Mouse (Mus musculus) embryonic facial prominence, embryonic 10.5 days (tissue): Measurements from ENCODE around the gene Ube2v1. TPM values are rescaled to one million over a fixed set of nuclear protein-coding genes. Genes with fewer than 3 reads are reported as not detected.

ENCODE experiments used
- DNase-seq: peaks from one replicate; pipeline ENCODE4 v3.0.0-alpha.2; 2017; ENCODE audit warnings: low spot score
- H3K27ac ChIP-seq: fragments of 300-500 bp; sonication (generic); replicated peaks from 2 replicates; pipeline ENCODE4 v1.5.1; 2016; ENCODE audit warnings: mild to moderate bottlenecking
- H3K27me3 ChIP-seq: fragments of 300-500 bp; sonication (generic); replicated peaks from 2 replicates; pipeline ENCODE4 v1.6.1; 2016; ENCODE audit warnings: low read depth, mild to moderate bottlenecking; ENCODE audit not compliant: poor library complexity, severe bottlenecking
- H3K36me3 ChIP-seq: fragments of 300-500 bp; sonication (generic); replicated peaks from 2 replicates; pipeline ENCODE4 v1.6.1; 2016; ENCODE audit warnings: mild to moderate bottlenecking, moderate library complexity
- H3K4me1 ChIP-seq: fragments of 300-500 bp; sonication (generic); 2 replicates; pipeline ENCODE4 v1.6.1; 2016
- H3K4me3 ChIP-seq: fragments of 300-500 bp; sonication (generic); 2 replicates; pipeline ENCODE4 v1.5.1; 2016; ENCODE audit warnings: mild to moderate bottlenecking, moderate library complexity
- H3K9me3 ChIP-seq: fragments of 300-500 bp; sonication (generic); 2 replicates; pipeline ENCODE4 v1.6.1; 2016; ENCODE audit warnings: mild to moderate bottlenecking
- WGBS: fragments of 180-500 bp; shearing (Covaris S2); methylation state at CpG from one replicate; pipeline ENCODE4 v1.1.7; 2016; 5-methylcytosine and 5-hydroxymethylcytosine counted together
- microRNA-seq: library from miRNA; unstranded; fragments of <30 nt; microRNA quantifications from one replicate; pipeline ENCODE4, GENCODE M21; 2017
- polyA plus RNA-seq: library from polyadenylated mRNA; unstranded; fragments of >200 nt; fragmentation: Nextera tagmentation; extraction: Ambion mirVana; gene quantifications from 2 replicates; pipeline ENCODE4 v1.2.1, GENCODE M21; 2016

Ube2v1 gene
- polyA plus RNA-seq, 1 experiment from 2014 or later, result 384 TPM

DNA sequence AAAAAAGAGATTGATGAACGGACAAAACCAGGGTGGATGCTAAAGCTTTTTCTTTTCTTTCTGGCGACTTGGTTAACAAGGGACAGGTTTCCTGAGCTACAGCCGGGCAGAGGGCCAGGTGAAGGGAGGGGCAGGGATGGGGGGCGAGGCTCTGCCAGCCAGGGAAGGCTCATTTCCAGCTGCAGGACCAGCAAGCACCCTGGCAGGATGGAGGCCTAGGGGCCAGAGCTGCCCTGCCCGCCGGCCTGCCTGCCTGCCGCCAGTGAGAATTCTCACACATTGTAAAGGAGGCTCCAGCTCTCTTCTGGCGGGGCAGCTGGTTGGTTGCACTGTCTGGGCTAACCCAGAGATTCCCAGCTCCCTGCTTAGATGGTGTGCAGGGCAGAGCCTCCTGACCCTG lies 69.8 kb downstream of the Ube2v1 start:
- Histone ChIP-seq H3K9me3 (no peaks in the 10 kb centered on the region), H3K4me1 (peaks cover 76% of the 10 kb centered on the region), H3K36me3 (no peaks in the 10 kb centered on the region), H3K4me3 (no peak overlapping the region), H3K27ac (peak overlapping the region; percentile 86), H3K27me3 (peaks cover 23% of the 10 kb centered on the region)
- DNase-seq, result no peak
- WGBS, result 41% methylated on average over 8 of the region's 8 CpGs

DNA sequence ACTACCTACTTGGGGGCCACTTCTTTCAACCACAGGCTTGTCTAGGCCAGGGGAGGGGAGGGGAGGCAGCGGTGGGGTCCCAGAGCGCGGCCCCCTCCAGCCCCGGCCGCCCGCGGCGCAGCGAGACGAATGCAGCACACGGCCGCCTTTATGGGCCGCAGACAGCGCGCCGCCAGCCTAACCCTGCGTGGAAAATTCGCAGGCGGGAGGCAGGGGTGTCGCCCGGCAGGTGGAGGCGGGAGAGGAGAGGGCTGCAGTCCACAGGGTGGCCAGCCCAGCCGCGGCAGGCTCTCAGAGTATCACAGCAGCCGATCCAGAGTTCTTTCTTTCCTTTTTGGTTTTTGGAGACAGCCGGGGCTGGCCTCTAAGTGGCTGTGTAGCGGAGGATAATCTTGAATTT lies 72.5 kb downstream of the Ube2v1 start:
- H3K27ac ChIP-seq, result peak overlapping the region; percentile 87
- whole genome bisulfite sequencing, result 13% methylated on average over 27 of the region's 27 CpGs
- no peaks in the 10 kb centered on the region for H3K9me3 ChIP-seq
- H3K4me1 ChIP-seq, result peaks cover 67% of the 10 kb centered on the region
- H3K27me3 ChIP-seq, result peaks cover 23% of the 10 kb centered on the region
- H3K36me3 ChIP-seq, result no peaks in the 10 kb centered on the region
- peak overlapping the region; percentile 46 for H3K4me3 ChIP-seq
- peak; percentile 60 for DNase-seq

Small RNA genes lying within 50 kb of the gene (microRNA-seq; reads per million reads assigned to microRNA genes)
- not detected for gene Gm22355

Other genes starting within 250 kb of the Ube2v1 start
- 24.3 and 25.9 TPM in 2 replicates for gene Slc9a8, start 210.4 kb downstream of the Ube2v1 start, polyA plus RNA-seq
- gene Rnf114, start 139.4 kb downstream of the Ube2v1 start, polyA plus RNA-seq, result 133 and 142 TPM in 2 replicates
- 19.6 TPM in 2 replicates for gene Spata2, start 139.2 kb downstream of the Ube2v1 start, polyA plus RNA-seq
- gene Snai1, start 93.9 kb downstream of the Ube2v1 start, polyA plus RNA-seq, result 86.3 and 93.8 TPM in 2 replicates
- gene Gm20431, start 29.4 kb upstream of the Ube2v1 start, polyA plus RNA-seq, result 0.68 and 4.9 TPM in 2 replicates
- 1.7 and 1.8 TPM in 2 replicates for gene Cebpb, start 56.8 kb upstream of the Ube2v1 start, polyA plus RNA-seq
- gene Tmem189, start 57.7 kb upstream of the Ube2v1 start, polyA plus RNA-seq, result 40.2 and 43.7 TPM in 2 replicates